Mouse (Mus musculus) ES-E14 (cell line): ENCODE measurements at regions not wholly inside any gene's neighbourhood (a gene's known extent, or its start where the extent isn't known, plus 50 kb on each side); places are given as distances from the start of the nearest gene placed in this dataset.

Source experiments
- DNase-seq: peaks from one replicate; pipeline ENCODE4 v3.0.0-alpha.2; 2013; ENCODE audit warnings: low read depth, low spot score
- H3K27ac ChIP-seq: 2 replicates; pipeline ENCODE4 v1.5.1; 2012; ENCODE audit warnings: low read depth, mild to moderate bottlenecking, low read length, moderate library complexity, mixed read lengths; ENCODE audit not compliant: poor library complexity, insufficient read depth, severe bottlenecking
- H3K36me3 ChIP-seq: 2 replicates; pipeline ENCODE4 v1.6.1; 2012; ENCODE audit warnings: mild to moderate bottlenecking, low read length, moderate library complexity, mixed read lengths; ENCODE audit not compliant: control insufficient read depth, poor library complexity, insufficient read depth, severe bottlenecking
- H3K4me1 ChIP-seq, 2 experiments: fragments of 150-350 bp in 1 of 2; sonication (generic) in 1 of 2; 2 replicates each; pipeline ENCODE4 v1.6.1; 2012; ENCODE audit warnings: low read length in 2 of 2, mild to moderate bottlenecking in 1 of 2, mixed read lengths in 1 of 2; ENCODE audit not compliant: control insufficient read depth in 2 of 2, insufficient read depth in 2 of 2, poor library complexity in 1 of 2
- H3K4me3 ChIP-seq, 2 experiments: fragments of 150-350 bp in 1 of 2; sonication (generic) in 1 of 2; 2 replicates each; pipeline ENCODE4 v1.5.1; 2012; ENCODE audit warnings: low read length in 2 of 2, low read depth in 1 of 2, mild to moderate bottlenecking in 1 of 2, mixed read lengths in 1 of 2; ENCODE audit not compliant: insufficient read depth in 1 of 2, poor library complexity in 1 of 2, severe bottlenecking in 1 of 2
- H3K9ac ChIP-seq: 2 replicates; pipeline ENCODE4 v1.6.1; 2012; ENCODE audit warnings: low read depth, mild to moderate bottlenecking, low read length, mixed read lengths; ENCODE audit not compliant: poor library complexity, insufficient read depth, severe bottlenecking
- H3K9me3 ChIP-seq: fragments of 150-350 bp; sonication (generic); 2 replicates; pipeline ENCODE4 v1.6.1; 2012; ENCODE audit warnings: low read depth, mild to moderate bottlenecking, low read length; ENCODE audit not compliant: control insufficient read depth, insufficient read depth
- CHD2 ChIP-seq: IDR thresholded peaks from 2 replicates; pipeline ENCODE4 v1.6.1; 2014; ENCODE audit warnings: mild to moderate bottlenecking, low read depth, low read length, inconsistent platforms
- HCFC1 ChIP-seq: IDR thresholded peaks from 2 replicates; pipeline ENCODE4 v1.6.1; 2012; ENCODE audit warnings: low read length, inconsistent platforms, borderline replicate concordance; ENCODE audit not compliant: insufficient read depth
- MAFK ChIP-seq: IDR thresholded peaks from 2 replicates; pipeline ENCODE4 v1.6.1; 2014; ENCODE audit warnings: mild to moderate bottlenecking, low read depth, low read length, inconsistent platforms; ENCODE audit not compliant: insufficient read depth
- ZC3H11A ChIP-seq: IDR thresholded peaks from 2 replicates; pipeline ENCODE4 v1.6.1; 2012; ENCODE audit warnings: low read depth, mild to moderate bottlenecking, inconsistent platforms, low read length, borderline replicate concordance
- ZNF384 ChIP-seq: IDR thresholded peaks from 2 replicates; pipeline ENCODE4 v1.6.1; 2012; ENCODE audit warnings: low read depth, low read length, inconsistent platforms
- in situ Hi-C, 2 experiments: fragments of 600-800 bp; cut with MboI; formaldehyde crosslinking; loops; one replicate each; pipeline ENCODE4 v1.15.1; 2025; ENCODE audit warnings: low sequenced_read_pairs in 2 of 2, inconsistent platforms in 1 of 2; ENCODE audit not compliant: unreplicated experiment in 2 of 2

DNA sequence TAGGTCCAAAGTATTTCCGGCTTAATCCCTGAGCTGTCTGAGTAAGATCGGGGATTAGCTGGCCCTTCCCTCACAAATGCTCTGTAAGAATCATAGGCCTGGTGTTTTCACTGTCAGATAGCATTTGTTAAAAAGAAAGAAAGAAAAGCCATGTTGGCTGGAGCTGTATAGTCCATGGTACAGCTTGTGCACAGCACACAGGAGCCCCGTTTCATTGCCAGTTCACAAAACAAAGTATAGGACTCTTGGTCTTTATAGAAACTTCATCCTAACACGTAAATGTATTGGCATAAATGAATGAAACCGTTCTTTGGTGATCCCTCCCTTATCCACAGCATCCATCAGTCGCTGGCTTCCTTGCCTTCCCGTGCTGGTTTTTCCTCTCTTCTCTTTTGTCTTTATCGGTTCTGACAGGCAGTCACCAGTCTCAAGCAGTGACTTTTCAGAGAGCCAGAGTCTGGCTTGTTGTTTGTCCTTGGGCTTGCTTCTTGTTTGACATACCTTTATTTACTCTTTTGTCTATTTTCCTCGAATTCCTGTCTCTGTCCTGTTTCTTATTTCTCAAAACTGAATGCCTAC is 117.3 kb downstream of the Dhrs2 start:
- TF ChIP-seq ZC3H11A (no peak), HCFC1 (no peak), ZNF384 (no peak), CHD2 (no peak), MAFK (no peak)

DNA sequence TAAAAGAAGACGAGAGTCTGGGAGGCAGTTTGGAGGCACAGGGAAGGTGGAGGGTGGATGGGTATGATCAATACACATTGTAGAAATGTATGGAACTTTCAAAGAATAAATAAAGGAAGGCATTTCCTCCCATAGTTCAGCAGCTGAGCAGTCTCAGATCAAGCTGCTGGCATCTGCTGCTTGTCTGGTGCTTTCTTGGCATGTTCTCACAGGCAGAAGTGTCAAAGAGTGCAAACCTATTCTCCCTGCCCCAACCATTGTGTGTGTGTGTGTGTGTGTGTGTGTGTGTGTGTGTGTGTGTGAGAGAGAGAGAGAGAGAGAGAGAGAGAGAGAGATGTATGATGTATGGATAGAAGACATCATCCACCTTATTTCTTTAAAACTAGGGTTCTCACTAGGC is 121.5 kb downstream of the Dhrs2 start:
- TF ChIP-seq ZC3H11A, result no peak
- no peak for TF ChIP-seq ZNF384
- no peak for TF ChIP-seq MAFK
- TF ChIP-seq CHD2, result no peak
- TF ChIP-seq HCFC1, result no peak
- H3K4me3 ChIP-seq, result no peak overlapping the region
- peaks cover 0 to 8% of the 10 kb centered on the region in 2 experiments; a peak in 2 of 4 replicates for H3K4me1 ChIP-seq
- DNase-seq, result no peak
- in situ Hi-C loops, result no loop called here
- no peak overlapping the region for H3K9ac ChIP-seq
- no peaks in the 10 kb centered on the region for H3K9me3 ChIP-seq
- no peak overlapping the region for H3K27ac ChIP-seq
- H3K36me3 ChIP-seq, result no peaks in the 10 kb centered on the region

More for the DNA sequence above, 117.3 kb downstream of the Dhrs2 start:
- Histone ChIP-seq H3K9me3 (no peaks in the 10 kb centered on the region), H3K4me1 (peaks cover 0 to 3% of the 10 kb centered on the region in 2 experiments; a peak in 1 of 4 replicates), H3K27ac (no peak overlapping the region), H3K9ac (no peak overlapping the region), H3K4me3 (no peak overlapping the region), H3K36me3 (no peaks in the 10 kb centered on the region)
- no peak for DNase-seq
- in situ Hi-C loops, result no loop called here

DNA sequence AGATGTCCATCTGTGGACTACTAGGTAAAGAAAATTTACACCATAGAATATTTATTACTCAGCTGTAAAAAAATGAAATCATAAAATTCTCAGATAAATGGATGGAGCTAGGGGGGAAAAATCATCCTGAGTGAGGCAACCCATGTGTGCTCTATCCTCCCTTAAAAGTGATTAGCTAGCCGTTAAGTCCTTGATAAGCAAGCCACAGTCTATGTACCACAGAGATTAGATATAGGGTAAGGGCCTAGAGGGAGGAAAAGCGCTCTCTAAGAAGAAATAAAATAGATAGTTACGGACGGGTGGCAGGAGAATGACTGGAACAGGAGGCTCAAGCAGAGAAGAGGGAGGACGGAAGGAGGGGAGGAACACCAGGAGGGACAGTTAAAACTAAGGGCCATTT is 122.1 kb downstream of the Dhrs2 start:
- Histone ChIP-seq H3K4me1 (peaks cover 0 to 8% of the 10 kb centered on the region in 2 experiments; a peak in 2 of 4 replicates), H3K36me3 (no peaks in the 10 kb centered on the region), H3K9me3 (no peaks in the 10 kb centered on the region), H3K4me3 (no peak overlapping the region), H3K9ac (no peak overlapping the region), H3K27ac (no peak overlapping the region)
- TF ChIP-seq MAFK, result no peak
- no peak for TF ChIP-seq ZC3H11A
- no peak for TF ChIP-seq HCFC1
- TF ChIP-seq CHD2, result no peak
- in situ Hi-C loops, result no loop called here
- DNase-seq, result no peak

DNA sequence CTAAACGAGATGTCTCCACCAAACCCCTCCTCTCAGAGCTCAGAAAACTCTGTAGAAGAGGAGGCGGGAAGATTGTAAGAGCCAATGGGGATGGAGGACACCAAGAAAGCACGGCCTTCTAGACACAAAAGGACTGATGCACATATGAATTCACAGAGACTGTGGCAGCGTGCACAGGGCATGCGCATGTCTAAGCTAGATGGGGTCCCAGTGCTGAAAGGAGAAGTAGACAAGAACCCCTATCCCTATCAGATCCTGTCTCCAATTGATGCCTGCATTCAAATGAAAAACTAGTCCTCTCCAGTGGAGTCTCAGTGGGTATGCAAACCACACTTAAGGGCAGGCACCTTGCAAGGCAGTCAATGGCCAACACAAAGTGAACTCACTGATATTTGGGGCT is 123.3 kb downstream of the Dhrs2 start:
- no peaks in the 10 kb centered on the region for H3K36me3 ChIP-seq
- no peak for TF ChIP-seq HCFC1
- TF ChIP-seq MAFK, result no peak
- no peak for TF ChIP-seq ZC3H11A
- H3K4me1 ChIP-seq, result peaks cover 0 to 8% of the 10 kb centered on the region in 2 experiments; a peak in 2 of 4 replicates
- H3K27ac ChIP-seq, result no peak overlapping the region
- no peak overlapping the region for H3K4me3 ChIP-seq
- DNase-seq, result no peak
- in situ Hi-C loops, result no loop called here
- no peak overlapping the region for H3K9ac ChIP-seq
- no peaks in the 10 kb centered on the region for H3K9me3 ChIP-seq

GRCm38 (mm10) chr14:55348098-55348497 is 126.3 kb downstream of the Dhrs2 start:
- Histone ChIP-seq H3K9me3 (no peaks in the 10 kb centered on the region), H3K4me3 (no peak overlapping the region), H3K9ac (no peak overlapping the region), H3K36me3 (no peaks in the 10 kb centered on the region), H3K27ac (no peak overlapping the region), H3K4me1 (peaks cover 0 to 4% of the 10 kb centered on the region in 2 experiments; a peak in 2 of 4 replicates)
- TF ChIP-seq ZC3H11A, result no peak
- TF ChIP-seq CHD2, result no peak
- TF ChIP-seq MAFK, result no peak
- TF ChIP-seq HCFC1, result no peak
- TF ChIP-seq ZNF384, result no peak
- in situ Hi-C loops, result no loop called here
- DNase-seq, result no peak
